Mouse (Mus musculus): ENCODE measurements around the gene Atp1a4. TPM values are rescaled to one million over a fixed set of nuclear protein-coding genes. Genes with fewer than 3 reads are reported as not detected.

The Atp1a4 gene
- polyA plus RNA-seq, 1 experiment from 2014 or later: 0.10 TPM

DNA sequence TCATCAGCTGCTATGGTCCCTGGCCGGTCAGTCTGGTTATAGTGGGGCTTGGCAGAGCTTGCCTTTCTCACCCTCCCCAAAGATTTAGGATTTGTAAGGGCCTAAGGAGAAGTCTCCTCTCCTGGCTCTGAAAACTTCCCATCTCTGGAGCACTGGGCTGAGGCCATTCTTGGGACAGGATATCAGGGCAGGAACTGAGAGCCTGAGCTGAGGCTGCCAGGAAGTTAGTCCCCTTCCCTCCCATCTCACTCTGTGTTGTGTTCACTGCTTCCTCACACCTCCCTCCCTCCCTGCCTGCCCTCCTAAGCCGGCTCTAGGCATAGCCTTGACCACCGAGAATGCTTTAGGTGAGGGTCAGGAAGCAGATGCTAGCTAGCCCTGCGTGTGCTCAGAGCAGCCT is 54.6 kb downstream of the Atp1a4 start:
- 25% methylated on average over 4 of the region's 4 CpGs for WGBS
- Histone ChIP-seq H3K36me3 (peaks cover 18% of the 10 kb centered on the region), H3K9ac (0 out of 2 replicates have a peak overlapping the region, but pooled peaks have one; percentile 34), H3K9me3 (replicated peaks) (no peaks in the 10 kb centered on the region), H3K4me1 (replicated peaks) (peaks cover 72% of the 10 kb centered on the region), H3K27ac (peak overlapping the region; percentile 94), H3K4me3 (0 out of 2 replicates have a peak overlapping the region, but pooled peaks have one; percentile 11), H3K27me3 (no peaks in the 10 kb centered on the region), H3K4me2 (peak overlapping the region; percentile 72)
- no peak for ATAC-seq (replicated peaks; ENCODE audit: insufficient number of reproducible peaks, insufficient read depth, low FRiP score, low read depth)

DNA sequence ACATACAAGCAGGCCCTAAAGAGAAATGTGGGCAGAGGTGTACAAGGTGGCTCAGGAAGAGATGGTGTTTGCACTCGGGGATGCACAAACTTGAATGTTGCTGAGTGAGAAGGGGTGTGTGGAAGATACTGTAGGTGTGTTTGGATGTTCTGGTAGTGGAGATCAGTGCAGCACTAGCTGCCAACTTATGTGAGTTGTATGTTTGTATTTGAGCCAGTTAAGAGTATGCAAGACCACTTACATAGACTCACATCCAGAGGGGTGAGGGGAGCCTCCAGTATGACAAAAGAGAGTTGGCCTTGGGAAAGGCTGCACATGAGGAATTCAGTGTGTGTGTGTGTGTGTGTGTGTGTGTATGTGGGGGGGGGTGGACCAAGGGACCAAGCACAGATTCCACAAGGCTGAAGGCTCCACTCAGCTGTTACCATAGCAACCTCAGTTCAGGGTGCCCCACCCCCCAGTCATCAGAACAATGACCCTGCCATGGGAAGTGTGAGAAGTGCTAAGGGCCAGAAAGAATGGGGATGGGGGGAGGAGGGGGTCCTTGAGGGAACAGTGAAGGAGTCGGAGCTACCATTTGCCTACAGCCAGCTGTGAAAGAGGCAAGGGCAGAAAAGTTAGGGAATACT is 55.2 kb downstream of the Atp1a4 start:
- H3K9ac ChIP-seq: no peak overlapping the region
- H3K4me3 ChIP-seq: 0 out of 2 replicates have a peak overlapping the region, but pooled peaks have one; percentile 11
- ATAC-seq (replicated peaks; ENCODE audit: insufficient number of reproducible peaks, insufficient read depth, low FRiP score, low read depth): no peak

DNA sequence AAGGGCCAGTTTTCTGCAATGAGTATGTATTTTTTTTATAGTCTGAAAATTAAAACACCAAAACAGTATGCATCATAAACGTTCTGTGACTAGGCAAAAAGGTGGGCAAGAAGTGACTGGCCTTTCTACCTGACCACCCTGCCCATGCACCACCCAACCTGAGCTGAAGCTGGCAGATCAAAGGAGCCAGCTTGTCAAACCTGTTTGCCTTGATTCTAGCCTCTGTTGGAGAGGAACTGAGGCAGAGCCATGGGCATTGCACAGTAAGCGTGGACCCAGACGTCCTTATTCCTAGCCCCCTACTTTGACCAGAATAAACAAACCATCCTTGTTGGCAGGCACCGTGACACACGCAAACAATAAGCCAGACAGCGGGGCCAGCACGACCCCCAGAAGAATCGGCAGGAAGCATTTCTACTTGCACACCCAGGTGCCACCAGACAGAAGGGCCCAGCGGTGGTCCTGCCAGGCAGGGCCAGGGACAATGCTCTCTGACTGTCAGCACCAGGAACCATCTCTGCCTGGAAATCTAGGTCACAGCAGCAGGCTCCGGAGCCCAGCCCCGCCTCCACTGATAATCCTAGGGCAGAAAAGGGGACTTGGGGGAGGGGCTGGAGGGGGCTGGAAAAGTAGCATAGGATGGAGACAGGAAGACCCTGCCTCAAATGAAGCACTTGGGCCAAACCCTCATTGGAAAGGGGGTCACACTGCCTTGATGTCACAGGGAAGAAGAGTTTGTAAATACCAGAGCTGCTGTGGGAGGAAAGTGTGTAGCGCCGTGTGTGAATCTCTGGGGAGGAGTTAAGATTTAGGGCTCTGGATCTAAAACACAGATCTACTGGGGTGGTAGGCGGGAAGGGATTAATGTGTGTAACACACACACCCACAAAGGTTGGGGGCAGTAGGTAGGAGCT is 56.0 kb downstream of the Atp1a4 start:
- no peaks in the 10 kb centered on the region for H3K9me3 ChIP-seq (replicated peaks)
- 19% methylated on average over 14 of the region's 14 CpGs for WGBS
- peak overlapping the region; percentile 94 for H3K27ac ChIP-seq
- no peak for ATAC-seq (replicated peaks; ENCODE audit: insufficient number of reproducible peaks, insufficient read depth, low FRiP score, low read depth)
- H3K27me3 ChIP-seq: no peaks in the 10 kb centered on the region
- H3K4me1 ChIP-seq (replicated peaks): peaks cover 66% of the 10 kb centered on the region
- H3K9ac ChIP-seq: peak overlapping the region; percentile 30
- H3K4me3 ChIP-seq: no peak overlapping the region
- peaks cover 32% of the 10 kb centered on the region for H3K36me3 ChIP-seq
- H3K4me2 ChIP-seq: peak overlapping the region; percentile 48

More for the DNA sequence above, 55.2 kb downstream of the Atp1a4 start:
- Histone ChIP-seq H3K4me1 (replicated peaks) (peaks cover 72% of the 10 kb centered on the region), H3K9me3 (replicated peaks) (no peaks in the 10 kb centered on the region), H3K4me2 (peak overlapping the region; percentile 72), H3K36me3 (peaks cover 24% of the 10 kb centered on the region), H3K27ac (peak overlapping the region; percentile 94), H3K27me3 (no peaks in the 10 kb centered on the region)
- 25% methylated on average over 2 of the region's 2 CpGs for WGBS

DNA sequence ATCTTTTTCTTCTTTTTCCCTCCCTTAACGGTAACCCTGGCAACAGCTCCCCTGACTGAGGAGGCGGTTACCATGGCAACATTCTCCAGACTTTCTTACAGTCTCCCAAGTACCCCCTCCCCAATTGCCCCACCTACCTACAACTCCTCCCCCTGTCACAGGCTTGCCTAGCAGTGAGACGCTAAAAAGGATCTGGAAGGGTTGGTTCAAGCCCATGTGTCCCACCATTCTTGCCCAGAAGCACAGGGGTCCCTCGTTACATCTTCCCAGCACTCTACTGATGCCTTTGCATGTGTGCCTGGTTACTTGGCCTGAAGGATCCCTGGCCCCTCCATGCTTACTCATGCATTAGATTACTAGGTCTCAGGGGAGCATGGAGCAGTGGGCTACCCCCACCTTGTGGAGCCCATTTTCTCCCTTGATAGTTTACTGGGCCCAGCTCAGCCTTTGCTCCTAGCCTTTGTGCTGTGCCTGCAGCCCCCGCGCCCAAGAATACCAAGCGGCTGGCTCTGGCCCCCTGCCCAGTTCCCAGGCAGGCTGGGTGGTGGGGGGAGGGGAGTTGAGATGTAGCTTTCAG is 57.3 kb downstream of the Atp1a4 start:
- H3K4me3 ChIP-seq: no peak overlapping the region
- peak overlapping the region; percentile 2; the same call in 1 of the 2 replicates for H3K4me2 ChIP-seq
- H3K4me1 ChIP-seq (replicated peaks): peaks cover 61% of the 10 kb centered on the region
- H3K27ac ChIP-seq: peak overlapping the region; percentile 49
- no peaks in the 10 kb centered on the region for H3K9me3 ChIP-seq (replicated peaks)
- peaks cover 44% of the 10 kb centered on the region for H3K36me3 ChIP-seq
- WGBS: 36% methylated on average over 7 of the region's 7 CpGs
- peak overlapping the region; percentile 6; the same call in 1 of the 2 replicates for H3K9ac ChIP-seq
- ATAC-seq (replicated peaks; ENCODE audit: insufficient number of reproducible peaks, insufficient read depth, low FRiP score, low read depth): 0 out of 2 replicates have a peak, but pooled peaks have one; percentile 7
- H3K27me3 ChIP-seq: no peaks in the 10 kb centered on the region

DNA sequence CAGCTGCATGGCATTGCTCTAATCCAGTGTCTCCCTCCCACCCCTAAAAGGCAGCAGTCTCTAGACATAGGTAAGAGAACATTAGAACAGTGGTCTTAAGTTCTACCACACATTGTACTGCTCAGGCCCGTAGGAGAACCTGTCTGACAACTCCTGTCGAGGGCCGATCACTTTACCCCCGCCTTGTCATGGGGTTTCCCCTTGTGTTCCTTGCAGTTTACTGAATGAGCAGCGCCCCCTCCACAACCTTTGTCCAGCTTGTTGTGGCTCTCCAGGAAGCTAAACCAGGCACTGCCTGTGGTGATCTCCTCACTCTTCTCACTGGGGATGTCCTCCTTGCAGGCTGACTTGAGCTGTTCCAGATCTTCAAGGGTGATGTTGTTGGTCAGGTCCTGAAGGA is 58.1 kb downstream of the Atp1a4 start:
- H3K27me3 ChIP-seq: no peaks in the 10 kb centered on the region
- 86% methylated on average over 5 of the region's 5 CpGs for WGBS
- H3K9ac ChIP-seq: no peak overlapping the region
- H3K4me3 ChIP-seq: no peak overlapping the region
- H3K4me2 ChIP-seq: no peak overlapping the region
- peaks cover 55% of the 10 kb centered on the region for H3K4me1 ChIP-seq (replicated peaks)
- no peak for ATAC-seq (replicated peaks; ENCODE audit: insufficient number of reproducible peaks, insufficient read depth, low FRiP score, low read depth)
- H3K36me3 ChIP-seq: peaks cover 52% of the 10 kb centered on the region
- H3K27ac ChIP-seq: peak overlapping the region; percentile 13; the same call in 1 of the 2 replicates
- no peaks in the 10 kb centered on the region for H3K9me3 ChIP-seq (replicated peaks)

DNA sequence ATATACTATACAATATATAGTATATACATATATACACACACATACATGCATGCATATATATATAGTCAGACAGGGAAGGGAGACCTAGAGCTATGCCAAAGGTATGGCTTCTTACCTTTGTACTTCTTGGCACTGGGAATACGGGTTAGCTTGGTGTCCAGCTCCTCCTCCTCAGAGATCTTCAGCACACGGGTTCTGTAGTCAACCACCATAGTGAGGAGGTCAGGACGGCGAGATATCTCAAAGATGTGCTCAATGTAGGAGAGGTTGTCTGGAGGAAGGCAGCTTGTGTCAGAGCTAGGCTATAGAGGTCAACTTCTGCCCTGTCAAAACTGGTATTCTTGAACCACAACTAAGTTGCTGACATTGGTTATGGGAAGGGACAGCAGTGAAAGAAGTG is 59.2 kb downstream of the Atp1a4 start:
- no peak overlapping the region for H3K4me3 ChIP-seq
- no peaks in the 10 kb centered on the region for H3K9me3 ChIP-seq (replicated peaks)
- no peak overlapping the region for H3K4me2 ChIP-seq
- 90% methylated on average over 4 of the region's 4 CpGs for WGBS
- no peak overlapping the region for H3K27ac ChIP-seq
- no peak overlapping the region for H3K9ac ChIP-seq
- peaks cover 64% of the 10 kb centered on the region for H3K36me3 ChIP-seq
- H3K4me1 ChIP-seq (replicated peaks): peaks cover 49% of the 10 kb centered on the region
- no peak for ATAC-seq (replicated peaks; ENCODE audit: insufficient number of reproducible peaks, insufficient read depth, low FRiP score, low read depth)
- H3K27me3 ChIP-seq: no peaks in the 10 kb centered on the region

DNA sequence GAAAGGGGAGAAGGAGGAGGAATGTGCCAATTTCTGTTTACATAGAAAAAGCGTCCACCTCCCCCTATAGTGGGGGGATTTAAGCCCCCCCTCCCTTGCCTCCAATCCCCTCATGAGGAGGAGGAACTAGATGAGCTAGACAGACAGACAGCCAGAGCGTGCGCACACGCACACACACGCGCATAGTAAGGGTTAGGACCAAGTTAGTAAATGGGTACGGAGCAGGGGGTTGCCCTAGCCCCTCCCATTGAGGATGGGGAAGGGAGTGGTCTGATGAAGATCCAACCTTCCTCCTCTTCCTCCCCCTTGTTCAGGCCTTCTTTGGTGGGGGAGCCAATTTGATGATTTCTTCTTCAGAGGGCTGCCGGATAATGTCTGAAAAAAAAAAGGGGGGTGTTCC is 59.9 kb downstream of the Atp1a4 start:
- Histone ChIP-seq H3K4me2 (no peak overlapping the region), H3K27me3 (no peaks in the 10 kb centered on the region), H3K36me3 (peaks cover 70% of the 10 kb centered on the region), H3K4me3 (no peak overlapping the region), H3K9ac (no peak overlapping the region), H3K4me1 (replicated peaks) (peaks cover 42% of the 10 kb centered on the region), H3K9me3 (replicated peaks) (no peaks in the 10 kb centered on the region), H3K27ac (no peak overlapping the region)
- no peak for ATAC-seq (replicated peaks; ENCODE audit: insufficient number of reproducible peaks, insufficient read depth, low FRiP score, low read depth)
- 90% methylated on average over 8 of the region's 8 CpGs for WGBS

DNA sequence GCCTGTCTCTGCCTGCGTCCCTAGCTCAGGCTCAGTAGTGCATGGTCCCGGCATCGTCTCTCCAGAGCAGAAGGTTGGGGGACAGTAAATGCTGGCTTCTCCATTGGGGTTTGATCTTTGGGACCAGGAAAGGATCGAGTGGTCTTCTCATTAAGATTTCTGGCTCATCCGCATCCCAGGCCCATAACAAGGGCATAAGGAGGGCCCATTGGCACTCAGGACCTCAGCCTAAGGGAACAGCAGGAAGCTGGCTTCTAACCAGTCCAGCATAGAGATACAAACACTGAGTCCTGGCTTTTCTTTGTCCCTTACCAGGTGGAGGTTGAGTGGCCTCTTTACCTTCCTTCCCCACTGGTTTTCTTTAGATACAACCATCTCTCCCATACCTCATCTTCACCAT is 60.4 kb downstream of the Atp1a4 start:
- no peak for ATAC-seq (replicated peaks; ENCODE audit: insufficient number of reproducible peaks, insufficient read depth, low FRiP score, low read depth)
- no peak overlapping the region for H3K9ac ChIP-seq
- H3K4me2 ChIP-seq: no peak overlapping the region
- H3K27ac ChIP-seq: no peak overlapping the region
- H3K4me1 ChIP-seq (replicated peaks): peaks cover 37% of the 10 kb centered on the region
- no peaks in the 10 kb centered on the region for H3K9me3 ChIP-seq (replicated peaks)
- 60% methylated on average over 5 of the region's 5 CpGs for WGBS
- peaks cover 70% of the 10 kb centered on the region for H3K36me3 ChIP-seq
- H3K4me3 ChIP-seq: no peak overlapping the region
- no peaks in the 10 kb centered on the region for H3K27me3 ChIP-seq

DNA sequence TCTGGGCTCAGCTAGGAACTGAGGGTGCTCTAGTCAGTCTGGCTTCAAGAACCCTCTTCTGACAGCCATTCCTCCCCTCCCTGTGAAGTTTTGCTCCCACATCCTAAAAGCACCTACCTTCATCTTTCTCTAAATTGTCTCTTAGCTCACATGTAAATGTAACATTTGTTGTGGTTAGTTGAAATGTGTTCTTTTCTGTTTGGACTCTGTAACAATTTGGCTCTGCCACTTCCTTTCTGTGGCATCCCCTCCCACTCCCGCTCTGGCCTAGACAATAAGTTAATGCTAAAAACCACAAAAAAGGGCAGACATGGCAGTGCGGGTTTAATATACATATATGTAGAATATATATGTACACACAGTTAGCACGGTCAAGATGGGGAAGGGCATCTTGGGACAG is 61.1 kb downstream of the Atp1a4 start:
- Histone ChIP-seq H3K4me1 (replicated peaks) (peaks cover 30% of the 10 kb centered on the region), H3K4me2 (no peak overlapping the region), H3K36me3 (peaks cover 77% of the 10 kb centered on the region), H3K27me3 (no peaks in the 10 kb centered on the region), H3K4me3 (no peak overlapping the region), H3K9me3 (replicated peaks) (no peaks in the 10 kb centered on the region), H3K27ac (no peak overlapping the region), H3K9ac (no peak overlapping the region)
- WGBS: 79% methylated on average over 3 of the region's 3 CpGs
- ATAC-seq (replicated peaks; ENCODE audit: insufficient number of reproducible peaks, insufficient read depth, low FRiP score, low read depth): no peak

DNA sequence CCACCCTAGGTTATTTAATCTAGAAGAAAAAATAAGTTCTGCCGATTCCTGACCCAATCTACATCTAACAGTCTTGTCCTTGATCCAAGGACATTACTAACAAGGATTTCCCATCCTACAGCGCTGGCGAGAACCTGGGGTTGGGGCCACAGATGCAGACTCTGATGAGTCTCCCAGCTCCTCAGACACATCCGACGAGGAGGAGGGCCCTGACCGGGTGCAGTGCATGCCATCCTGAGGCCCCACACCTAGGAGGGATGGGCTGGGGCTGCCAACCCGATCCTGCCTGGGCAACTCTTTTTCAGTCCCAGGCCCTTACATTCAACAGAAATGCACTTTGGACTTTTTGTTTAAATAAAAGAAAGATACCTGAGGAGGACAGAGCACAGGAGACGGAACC is 63.8 kb downstream of the Atp1a4 start:
- H3K4me1 ChIP-seq (replicated peaks): peaks cover 10% of the 10 kb centered on the region
- no peak for ATAC-seq (replicated peaks; ENCODE audit: insufficient number of reproducible peaks, insufficient read depth, low FRiP score, low read depth)
- H3K27me3 ChIP-seq: no peaks in the 10 kb centered on the region
- H3K4me3 ChIP-seq: no peak overlapping the region
- no peaks in the 10 kb centered on the region for H3K9me3 ChIP-seq (replicated peaks)
- no peak overlapping the region for H3K9ac ChIP-seq
- 68% methylated on average over 8 of the region's 8 CpGs for WGBS
- H3K4me2 ChIP-seq: no peak overlapping the region
- H3K36me3 ChIP-seq: peaks cover 76% of the 10 kb centered on the region
- peak overlapping the region; percentile 18; the same call in 1 of the 2 replicates for H3K27ac ChIP-seq

DNA sequence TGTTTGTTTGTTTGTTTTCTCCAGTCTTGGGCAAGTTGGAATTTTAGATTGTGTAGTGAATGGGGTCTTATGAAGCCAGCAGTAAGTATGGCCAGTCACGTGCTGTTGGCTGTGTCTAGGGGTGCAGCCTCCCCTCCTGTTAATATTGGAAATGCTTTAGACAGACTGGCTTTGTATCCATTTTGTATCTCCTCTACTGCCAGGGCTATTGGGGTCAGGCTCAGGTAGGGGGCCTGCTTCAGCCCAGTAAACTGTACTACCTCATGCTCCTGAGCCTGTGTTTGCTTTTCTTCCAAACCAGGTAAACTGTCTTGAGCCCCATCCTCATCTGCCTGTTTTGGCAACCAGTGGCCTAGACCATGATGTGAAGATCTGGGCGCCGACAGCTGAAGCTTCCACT is 66.0 kb downstream of the Atp1a4 start:
- no peaks in the 10 kb centered on the region for H3K9me3 ChIP-seq (replicated peaks)
- no peak overlapping the region for H3K27ac ChIP-seq
- H3K4me2 ChIP-seq: no peak overlapping the region
- H3K4me3 ChIP-seq: no peak overlapping the region
- ATAC-seq (replicated peaks; ENCODE audit: insufficient number of reproducible peaks, insufficient read depth, low FRiP score, low read depth): no peak
- 93% methylated on average over 3 of the region's 3 CpGs for WGBS
- H3K36me3 ChIP-seq: peaks cover 75% of the 10 kb centered on the region
- H3K9ac ChIP-seq: no peak overlapping the region
- H3K4me1 ChIP-seq (replicated peaks): peaks cover 10% of the 10 kb centered on the region
- H3K27me3 ChIP-seq: no peaks in the 10 kb centered on the region
